Mouse (Mus musculus): ENCODE measurements around the gene Eif3f.
A peak's percentile ranks its signal among the peaks of the same experiment; 100 is the strongest.

Gene Eif3f

DNA sequence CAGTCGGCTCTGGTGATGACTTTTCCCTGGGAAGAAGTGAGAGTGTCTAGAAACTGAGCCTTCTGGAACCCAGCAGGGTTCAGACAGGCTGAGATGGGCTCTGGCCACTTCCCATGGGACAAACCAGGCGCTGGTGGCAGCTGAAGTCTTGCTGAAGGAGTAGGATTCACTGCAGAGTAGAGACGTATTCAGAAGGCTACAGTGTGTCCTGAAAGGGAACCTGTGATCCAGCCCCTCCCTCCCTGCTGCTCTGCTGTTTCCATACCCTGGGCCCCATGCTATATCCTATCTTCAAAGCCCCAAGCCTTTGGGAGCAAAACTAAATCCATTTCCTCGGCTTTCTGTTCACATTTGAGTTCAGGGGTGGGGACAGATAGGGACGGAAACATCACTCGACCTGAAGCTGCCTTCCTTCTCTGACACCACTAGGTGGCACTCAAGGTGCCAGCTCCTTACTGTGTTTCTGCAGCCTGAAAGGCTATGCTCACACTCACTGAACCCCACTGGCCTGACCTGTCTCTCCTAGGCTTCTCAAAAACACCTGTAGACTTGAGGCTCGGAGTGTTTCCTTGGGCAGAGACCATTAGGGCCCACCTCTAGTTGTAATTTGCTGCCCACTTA is 32.6 kb downstream of the Eif3f start:
- peak; percentile 74 to 75 for DNase-seq (ENCODE audit: low spot score in 2 of 2)

DNA sequence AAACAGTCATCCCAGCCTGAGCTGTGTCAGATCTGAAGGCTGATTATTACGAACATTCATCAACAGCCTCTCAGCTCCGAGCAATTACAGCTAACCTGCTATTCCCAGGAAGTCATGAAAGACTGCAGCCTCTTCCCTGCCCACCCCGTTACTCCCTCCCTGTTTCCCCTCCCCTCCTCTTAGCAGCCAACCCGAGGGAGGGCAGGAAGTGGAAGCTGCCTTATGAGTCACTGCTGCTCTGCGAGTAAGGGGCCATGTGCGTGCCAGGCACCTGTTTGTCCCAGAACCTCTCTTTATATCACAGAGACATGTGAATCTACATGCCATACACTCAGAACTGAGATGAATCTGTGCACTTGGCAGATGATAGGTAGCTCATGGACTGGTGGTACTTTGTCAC is 34.0 kb downstream of the Eif3f start:
- no peak for DNase-seq (ENCODE audit: low spot score in 2 of 2)

DNA sequence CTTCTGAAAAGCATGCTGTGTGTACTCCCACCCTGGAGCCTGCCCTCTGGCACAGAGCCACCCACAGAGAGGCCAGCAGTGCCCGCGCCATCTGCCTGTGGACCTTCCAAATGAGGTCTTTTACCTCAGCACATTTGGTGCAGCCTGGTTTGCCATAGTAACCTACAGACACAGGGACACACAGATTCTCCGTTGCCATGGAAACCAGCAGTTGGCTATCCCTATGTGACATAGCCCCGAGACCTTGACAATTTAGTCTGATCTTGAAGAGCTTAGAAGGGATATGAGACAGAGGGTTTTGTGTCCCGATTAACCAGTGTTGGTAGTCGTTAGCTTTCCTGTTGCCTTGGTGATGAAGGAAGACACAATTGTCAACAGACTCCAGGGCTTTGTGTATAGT is 38.1 kb downstream of the Eif3f start:
- peak; percentile 73 to 76 for DNase-seq (ENCODE audit: low spot score in 2 of 2)

DNA sequence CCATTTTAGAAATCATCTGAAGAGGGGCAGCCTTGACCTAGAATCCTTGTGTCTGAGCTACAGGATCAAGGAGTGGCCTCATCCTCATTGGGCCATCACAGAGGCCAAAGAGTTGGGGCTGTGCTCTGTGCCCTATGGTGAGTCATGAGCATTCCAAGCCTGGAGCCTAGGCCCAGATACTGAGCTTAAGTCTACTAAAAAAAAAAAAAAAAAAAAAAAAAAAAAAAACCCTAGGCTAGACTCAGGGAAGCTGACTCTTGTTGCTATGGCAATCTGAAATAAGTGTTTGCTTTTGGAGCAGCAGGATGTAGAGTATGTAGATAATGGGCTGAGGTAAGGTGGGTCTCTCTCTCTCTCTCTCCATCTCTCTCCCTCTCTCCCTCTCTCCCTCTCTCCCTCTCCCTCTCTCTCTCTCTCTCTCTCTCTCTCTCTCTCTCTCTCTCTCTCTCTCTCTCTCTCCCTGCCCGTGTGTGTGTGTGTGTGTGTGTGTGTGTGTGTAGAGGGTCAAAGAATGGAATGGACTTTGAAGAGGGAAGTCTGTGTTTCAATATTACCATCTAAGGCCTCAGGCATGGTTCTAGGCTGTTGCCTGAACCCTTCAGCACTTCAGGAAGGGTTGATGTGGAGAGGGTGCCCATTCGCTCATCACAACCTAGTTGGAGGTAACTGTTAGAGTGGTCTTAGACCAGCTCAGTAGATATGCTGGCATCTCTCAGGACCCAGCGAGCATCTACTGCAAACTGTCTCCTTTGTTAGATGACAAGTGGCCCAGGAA is 51.9 kb downstream of the Eif3f start:
- no peak for DNase-seq (ENCODE audit: low spot score in 2 of 2)

DNA sequence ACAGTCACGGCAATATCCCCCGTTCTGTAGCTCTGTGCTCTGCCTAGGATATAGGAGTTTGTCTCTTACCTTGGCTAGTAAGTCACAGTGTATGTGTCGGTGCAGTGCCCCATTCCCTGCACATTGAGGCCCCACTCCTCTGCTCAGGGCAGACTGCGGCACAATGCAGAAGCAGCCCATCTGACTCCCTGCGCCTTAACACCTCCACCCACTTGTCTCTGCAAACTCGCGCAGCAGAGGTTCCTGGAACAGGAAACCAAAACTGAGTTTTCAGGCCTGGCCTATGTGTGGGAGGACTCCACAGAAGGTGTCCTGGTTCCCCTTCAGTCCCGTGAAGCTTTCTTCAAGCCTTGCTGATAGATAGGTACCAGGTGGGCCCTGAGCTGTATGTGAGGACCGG is 57.0 kb downstream of the Eif3f start:
- peak; percentile 43 to 52 for DNase-seq (ENCODE audit: low spot score in 2 of 2)

All from right cerebral cortex, postnatal 10 days (tissue).